Mouse (Mus musculus) MEL-GATA-1-ER (cell line): Measurements from ENCODE around the gene Icam2.
"Not testable (repeated sequence)": the region's sequence is repeated elsewhere in the genome, so short reads cannot be mapped to it uniquely, and the experiment has no call there.

Experiments used
- DNase-seq: peaks from one replicate; pipeline ENCODE4 v3.0.0-alpha.2; 2012; ENCODE audit warnings: low read depth; ENCODE audit errors: extremely low read depth

Icam2 gene

DNA sequence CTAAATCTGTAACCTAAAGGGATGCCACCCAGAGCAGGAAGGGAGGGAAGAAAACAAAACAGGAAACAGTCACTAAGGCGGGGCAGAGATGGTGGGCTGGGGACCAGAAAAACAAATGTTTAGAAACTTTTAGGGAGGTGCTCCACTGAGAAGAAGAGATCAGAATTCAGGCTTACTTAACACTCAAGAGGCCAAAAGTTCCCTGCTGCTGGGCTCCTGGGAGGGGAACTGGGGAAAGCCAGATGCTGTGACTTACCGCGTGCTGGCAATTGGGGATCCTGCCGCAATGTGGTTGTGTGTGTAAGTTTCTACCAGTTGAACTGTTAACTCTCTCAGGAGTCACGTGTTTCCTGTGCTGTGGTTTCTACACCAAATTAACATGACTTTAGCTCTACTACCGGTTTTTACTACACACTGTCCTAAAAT is at the start of gene Icam2:
Icam2 (minus strand) TSS at position 285 of the 426 bp plus-strand sequence.
- peak; percentile 78 for DNase-seq

DNA sequence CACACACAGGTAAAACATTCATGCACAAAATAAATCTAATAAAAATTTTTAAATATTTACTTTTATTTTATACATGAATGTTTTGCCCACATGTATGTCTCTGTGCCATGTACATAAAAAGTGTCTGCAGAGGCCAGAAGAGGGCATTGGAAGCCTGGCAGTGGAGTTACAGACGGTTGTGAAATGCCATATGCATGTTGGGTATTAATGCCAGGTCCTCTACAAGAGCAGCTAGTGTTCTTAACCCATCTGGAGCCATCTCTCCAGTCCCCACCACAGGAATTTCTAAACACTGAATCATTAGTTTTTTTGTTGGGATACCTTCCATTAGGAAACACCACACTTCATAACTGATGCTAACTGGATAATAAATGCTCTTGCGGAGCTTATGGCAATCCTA is 49.7 kb upstream of the Icam2 start:
- DNase-seq: no peak

DNA sequence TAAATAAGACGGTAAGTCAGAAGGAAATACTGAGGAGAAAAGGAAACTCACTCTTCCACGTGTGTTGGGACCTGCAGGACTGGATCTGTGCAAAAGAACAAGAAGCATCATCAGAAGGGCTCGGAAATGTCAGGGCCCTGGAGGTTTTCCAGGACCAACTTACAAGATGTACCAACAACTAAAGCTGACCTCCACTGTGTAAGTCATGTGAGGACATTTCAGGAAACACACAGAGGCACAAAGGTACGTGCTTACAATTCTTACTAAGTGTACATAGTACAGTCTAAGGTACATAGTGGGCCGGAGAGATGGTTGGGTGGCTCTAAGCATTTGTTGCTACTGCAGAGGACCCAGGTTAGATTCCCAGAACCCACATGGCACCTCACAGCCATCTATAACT is 49.2 kb upstream of the Icam2 start:
- no peak for DNase-seq

DNA sequence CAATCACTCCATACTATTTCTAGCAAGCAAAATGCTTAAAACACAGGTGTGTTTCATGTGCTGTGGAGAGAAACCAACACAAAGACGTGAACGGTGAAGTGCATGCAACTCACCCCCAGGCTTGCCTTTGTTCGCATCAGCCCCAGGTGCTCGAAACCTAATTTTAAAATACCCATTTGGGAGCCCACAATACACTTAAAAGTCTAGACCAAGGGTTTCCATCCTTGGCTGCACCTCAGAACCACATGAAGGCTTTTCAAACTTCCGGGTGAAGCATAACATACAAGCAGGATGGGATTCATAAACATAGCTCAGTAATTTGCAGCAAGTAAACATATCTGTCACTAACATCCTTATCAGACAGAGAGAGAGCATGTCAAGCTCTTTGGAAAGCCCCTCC is 42.5 kb upstream of the Icam2 start:
- DNase-seq: no peak

DNA sequence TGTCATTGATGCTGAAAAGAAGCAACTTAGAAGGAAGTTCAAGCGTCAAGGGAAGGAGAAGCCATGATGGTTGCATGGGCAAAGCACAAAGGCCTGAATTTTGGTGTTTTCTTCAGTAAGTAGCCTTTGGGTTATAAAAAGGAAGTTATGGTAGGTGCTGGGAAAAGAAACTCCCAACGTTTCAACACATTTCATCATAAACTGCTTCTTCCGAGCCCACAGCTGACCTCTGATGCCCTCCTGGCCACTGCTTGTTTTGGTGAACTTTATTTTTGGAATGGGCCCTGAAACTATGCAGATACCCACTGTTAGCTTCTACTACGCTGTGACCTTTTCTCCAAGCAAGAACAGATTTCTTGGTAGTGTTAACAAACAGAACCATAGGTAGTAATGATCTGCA is 41.8 kb upstream of the Icam2 start:
- no peak for DNase-seq

DNA sequence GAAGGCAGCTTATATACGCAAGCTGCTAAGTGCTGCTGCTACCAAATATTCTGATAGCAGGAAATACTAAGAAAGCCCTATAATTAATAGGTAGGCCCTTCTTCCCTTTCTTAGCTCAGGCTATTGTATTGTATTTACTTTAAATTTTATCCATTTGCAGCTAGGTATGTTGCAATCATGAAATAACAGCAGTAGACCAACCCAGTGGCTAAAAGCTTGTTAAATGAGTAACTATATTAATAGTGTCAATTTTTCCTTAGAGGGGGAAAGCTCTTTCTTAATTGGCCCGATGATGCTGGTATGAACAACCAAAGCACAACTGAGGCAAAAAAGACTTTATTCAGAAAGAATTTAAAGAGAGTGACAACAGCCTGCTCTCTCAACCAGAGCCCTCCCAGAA is 40.7 kb upstream of the Icam2 start:
- DNase-seq: no peak

DNA sequence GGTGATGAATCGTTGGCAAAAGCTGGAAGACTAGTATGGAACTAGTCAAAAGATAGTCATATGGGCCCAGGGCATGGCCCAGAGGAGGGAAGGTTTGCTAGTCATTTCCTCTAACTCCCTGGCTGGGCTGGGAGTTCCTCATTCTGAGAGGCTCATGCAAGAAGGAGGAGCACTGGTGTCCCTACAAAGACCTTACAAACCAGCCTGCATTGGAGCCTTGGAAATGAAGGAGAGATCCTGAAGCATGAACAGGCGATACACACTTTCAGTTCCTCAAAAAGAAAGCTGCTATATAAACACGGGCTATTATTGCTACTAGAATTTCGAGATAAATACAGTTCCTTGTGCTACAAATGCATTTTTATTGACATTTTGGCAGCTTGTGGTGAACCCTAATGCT is 40.2 kb upstream of the Icam2 start:
- DNase-seq: peak; percentile 78

DNA sequence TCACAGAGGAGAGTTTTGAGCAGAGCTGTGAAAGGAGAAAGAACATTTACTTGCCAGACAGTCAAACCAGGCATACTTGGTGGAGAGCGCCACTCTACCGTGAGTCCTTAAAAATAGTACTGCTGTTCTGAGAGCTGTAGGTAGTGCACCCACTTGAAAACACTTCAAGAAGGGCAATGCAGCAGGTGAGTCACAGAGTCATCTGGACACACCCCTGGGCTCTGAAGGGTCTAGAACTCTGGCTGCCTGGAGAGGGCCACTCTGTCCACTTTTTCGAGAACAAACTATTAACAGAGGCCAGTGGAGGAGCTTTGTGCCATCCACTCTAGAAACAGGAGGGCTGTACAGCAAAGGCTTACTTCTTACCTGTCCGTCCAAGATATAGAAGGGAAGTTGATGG is 38.6 kb upstream of the Icam2 start:
- no peak for DNase-seq

DNA sequence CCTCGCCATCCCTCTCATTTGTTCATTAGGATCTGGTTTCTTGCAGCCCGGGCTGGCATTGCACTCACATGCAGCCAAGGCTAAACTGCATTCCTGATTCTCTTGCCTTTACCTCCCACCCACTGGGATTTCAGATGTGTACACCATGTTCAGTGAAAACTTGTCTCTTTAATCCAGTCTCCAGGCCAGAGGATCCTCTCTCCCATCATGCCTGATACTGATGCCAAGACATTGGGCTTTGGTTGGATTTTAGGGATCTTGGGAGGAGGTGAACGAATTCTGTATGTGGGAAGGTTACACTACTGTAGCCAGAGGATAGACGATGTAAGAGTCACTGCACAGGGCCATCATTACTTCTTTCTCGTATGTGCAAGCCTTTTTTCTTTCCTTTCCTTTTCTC is 37.3 kb upstream of the Icam2 start:
- no peak for DNase-seq

DNA sequence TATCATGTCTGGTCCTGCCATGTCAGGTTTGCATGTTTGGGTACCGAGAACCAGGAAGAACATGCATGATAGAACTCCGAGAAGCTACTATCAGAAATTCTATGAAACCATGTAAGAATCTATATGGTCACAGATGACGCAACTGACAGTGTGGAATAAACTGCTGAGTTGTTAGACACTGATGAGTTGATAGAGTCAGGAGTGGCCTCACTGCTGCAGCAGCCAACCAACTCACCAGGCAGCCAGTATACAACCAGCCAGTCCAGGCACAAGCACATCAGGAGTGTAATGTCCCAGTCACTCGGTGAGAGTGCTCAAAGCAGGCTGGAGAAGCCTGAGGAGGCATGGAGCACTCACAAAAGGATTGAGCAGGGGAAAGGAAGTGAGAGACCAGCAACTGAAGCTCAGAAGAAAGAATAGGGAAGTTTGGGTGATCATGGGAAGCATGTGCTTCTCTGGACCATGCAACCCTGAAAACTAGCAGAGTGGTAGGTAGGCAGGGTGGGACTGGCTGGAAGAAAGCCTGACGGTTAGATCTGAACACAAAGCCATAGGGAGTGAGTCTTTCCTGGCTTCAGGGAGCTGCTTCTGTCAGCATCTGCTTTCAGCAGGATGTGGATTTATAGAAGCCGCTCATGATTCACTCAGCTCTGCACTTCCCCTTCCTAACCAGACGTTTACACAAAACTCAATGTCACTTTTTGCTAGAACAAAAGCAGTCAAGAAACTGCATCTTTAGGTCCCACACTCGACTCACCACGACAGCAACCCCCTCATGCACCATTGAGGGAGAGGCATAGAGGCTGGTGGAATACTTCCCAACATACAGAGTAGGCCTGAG is 31.6 kb upstream of the Icam2 start:
- no peak for DNase-seq

DNA sequence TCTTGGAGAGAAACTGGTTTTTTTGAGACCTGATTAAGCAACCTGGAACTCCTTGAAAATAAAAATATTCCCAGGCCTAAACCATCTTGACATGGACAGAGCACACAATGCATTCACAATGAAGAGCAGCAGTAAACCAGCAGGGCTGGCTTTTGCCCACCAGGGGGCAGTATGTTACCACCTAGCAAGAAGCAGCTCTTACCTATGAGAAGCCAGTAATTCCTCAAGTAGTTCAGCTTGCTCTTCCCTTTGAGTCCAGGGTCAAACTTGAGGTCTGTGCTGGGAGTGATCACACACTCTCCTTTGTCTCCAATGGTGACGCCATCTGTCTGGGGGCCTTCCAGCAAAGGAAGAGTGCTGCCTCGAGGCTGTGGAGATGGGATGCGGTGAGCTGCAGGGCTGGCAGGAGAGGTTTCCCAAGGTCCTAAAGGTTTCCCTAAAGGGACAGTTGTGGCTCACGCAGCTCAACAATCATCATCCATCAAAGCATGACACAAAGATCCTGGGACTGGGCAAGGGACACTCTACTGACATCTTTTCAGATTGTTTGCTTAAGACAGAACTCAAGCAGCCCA is 30.8 kb upstream of the Icam2 start:
- peak; percentile 74 for DNase-seq

DNA sequence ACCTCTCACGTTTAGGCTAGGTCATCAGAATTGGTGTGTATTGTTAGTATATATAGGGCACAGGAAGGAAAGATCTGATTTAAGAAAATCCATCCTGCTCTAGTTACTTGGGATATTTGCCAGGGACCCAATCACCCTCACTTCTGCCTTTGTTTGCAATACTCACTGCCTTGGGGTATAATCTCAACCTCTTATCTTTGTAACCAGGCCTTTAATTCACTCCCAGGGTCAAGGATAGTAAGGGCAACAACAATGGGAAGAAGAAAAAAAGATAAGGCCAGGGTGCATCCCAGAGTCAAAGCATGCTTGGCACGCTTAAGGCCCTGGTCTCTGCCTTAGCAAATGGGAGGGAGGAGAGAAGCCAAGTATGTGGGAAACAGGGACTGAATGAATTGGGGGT is 30.0 kb upstream of the Icam2 start:
- no peak for DNase-seq

DNA sequence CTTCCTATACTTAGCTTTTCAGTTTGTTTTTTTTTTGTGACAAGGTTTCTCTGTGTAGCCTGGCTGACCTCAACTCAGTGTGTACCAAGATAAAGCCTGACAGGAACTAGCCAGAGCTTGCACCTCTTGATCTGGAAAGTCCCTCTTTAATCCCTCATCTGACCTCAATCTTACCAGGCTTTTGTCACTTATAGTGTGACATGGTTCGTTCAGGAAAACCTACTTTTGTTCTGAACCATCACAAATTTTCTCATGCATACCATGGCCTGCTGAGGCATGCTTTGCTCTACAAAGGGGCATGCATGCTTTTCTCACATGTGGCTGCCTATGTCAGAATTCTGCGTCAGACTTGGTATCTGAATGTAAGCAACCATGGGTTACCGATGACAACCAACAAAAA is 28.5 kb upstream of the Icam2 start:
- DNase-seq: no peak

DNA sequence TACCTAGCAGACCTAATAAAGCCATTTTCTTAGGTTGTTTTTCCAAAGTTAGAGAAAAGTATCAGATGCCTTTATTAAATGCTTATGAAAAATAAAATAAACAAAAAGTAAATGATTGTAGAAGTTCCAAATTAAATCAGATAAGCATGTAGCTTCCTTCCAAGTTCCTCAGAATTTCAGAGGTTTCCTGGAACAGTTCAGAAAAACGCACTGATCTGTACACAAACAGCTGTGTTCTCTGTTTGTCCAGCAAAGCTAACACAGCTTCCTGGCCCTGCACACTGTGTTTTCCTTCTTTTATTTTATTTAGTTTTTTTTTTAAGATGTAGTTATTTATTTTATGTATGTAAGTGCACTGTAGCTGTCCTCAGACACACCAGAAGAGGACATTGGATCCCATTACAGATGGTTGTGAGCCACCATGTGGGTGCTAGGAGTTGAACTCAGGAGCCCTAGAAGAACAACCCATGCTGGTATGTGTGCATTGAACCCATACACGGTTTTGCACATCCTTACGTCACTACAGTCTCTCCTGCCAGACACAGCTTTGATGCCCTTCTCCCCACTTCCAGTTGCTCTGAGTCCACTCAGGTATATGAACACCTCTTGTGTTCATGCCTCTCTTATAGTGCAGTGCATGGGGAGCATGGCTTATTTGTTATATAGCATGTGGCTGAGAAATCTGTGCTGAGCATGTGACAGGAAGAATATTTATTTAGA is 24.9 kb upstream of the Icam2 start:
- no peak for DNase-seq

DNA sequence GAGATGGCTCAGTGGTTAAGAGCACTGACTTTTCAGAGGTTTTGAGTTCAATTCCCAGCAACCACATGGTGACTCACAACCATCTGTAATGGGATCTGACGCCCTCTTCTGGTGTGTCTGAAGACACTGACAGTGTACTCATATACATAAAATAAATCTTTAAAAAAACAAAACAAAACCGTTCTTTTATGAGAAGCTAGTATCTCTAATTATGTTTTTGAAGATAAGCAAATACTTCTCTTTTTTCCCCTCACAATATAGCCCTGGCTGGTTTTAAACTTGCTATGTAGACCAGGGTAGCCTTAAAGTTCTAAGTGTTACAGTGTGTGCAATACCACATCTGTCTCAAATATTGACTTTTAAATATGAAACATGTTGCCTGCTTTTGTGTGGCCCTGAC is 23.3 kb upstream of the Icam2 start:
- DNase-seq: no peak

DNA sequence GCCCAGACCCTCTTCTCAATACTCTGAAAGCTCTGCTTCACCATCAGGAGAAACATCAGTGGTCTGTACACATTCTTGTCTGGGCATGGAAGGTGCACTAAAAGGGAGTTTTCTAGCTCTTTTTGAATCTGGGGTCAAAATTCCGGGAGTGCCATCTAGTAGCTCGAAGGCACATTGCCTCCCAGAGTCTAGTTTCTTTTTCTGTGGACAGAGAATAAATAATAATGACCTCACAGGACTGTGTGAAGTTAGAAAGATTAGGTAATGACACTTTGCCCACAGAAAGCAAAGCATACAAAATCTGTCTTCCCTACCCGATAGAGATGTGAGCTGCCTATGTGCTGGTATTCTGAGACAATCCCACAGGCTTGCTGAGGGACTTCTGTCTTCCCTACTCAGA is 22.6 kb upstream of the Icam2 start:
- DNase-seq: no peak

DNA sequence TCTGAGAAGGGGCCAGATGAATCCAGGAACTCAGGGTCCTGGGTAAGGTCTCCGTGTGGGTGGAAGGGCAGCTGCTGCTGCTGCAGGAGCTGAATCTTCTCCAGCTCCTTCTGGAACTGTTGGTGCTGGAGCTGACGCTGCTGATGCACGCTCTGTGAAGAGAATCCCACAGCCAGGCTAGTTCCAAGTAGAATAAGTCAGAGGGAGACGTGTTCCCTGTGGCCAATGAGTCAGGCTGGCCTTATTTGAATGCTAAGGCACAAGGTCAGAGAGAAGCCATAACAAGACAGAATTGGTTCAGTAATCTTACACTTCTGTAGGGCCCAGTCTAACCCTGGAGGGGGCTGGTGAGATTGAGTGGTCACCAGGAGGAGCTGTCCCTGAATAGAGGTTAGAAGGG is 22.1 kb upstream of the Icam2 start:
- no peak for DNase-seq

DNA sequence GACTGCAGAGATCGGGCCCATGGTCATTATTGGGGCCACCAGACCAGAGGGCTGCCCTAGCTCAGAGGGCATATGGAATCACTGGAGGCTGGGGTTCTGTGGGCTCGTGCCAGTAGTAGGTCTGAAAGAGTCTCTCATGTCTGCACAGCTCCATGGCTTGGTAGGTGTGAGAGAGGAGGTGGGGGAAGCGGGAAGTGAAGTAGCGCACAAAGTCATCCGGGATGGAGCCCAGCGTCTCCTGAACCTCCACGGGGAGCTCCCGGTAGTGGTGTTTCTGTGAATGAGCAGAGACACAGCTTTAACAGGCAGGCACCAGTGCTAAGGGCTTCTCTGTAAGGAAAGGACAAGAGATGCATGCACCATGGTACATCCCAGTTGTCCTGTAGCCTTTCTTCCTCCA is 10.6 kb upstream of the Icam2 start:
- no peak for DNase-seq

DNA sequence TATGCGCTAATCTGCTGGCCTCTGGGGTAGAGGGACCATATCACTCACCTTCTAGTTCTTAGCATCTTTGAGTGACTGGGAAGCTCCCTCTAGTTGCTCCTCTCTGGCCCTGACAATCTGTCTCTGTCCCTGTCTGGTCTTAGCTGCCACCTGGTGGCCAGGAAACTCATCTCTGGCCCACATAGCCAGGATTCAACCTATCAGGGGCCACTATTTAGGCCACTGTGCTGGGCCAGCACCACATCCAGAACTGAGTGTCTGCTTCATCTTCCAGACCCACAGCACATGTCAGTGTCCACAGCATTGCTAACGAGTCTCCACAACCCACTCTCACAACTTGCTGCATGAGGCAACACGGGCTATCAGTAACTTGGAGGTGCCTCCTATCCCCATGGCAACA is 9.8 kb upstream of the Icam2 start:
- no peak for DNase-seq

DNA sequence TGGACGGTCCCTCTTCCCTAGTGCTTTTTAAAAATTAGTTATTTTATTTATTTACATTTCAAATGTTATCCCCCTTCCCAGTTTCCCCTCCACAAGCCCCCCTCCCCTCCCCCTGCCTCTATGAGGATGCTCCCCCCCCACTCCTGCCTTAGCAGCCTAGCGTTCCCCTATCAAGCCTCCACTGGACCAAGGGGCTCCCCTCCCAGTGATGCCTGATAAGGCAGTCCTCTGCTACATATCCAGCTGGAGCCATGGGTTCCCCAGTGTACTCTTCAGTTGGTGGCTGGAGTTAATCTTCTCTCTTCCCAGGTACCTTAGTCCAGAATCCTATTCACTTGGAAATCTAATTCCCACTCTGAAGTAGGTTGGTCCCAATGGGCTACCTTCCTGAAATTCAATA is 6.2 kb upstream of the Icam2 start:
- DNase-seq: not testable (repeated sequence)

DNA sequence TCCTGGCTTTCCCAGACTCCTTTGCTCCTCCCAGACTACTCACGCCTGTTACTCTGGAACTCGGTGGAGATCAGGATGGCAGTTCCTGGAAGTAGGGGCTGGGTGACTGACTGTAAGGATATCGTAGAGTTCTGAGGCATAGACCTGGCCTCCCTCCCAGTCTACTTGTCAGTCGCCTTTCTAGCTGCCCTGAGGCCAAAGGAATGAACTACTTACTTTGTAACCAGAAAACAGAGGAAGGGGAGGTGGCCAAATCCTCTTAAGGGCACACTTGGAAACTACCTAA is 5.4 kb upstream of the Icam2 start:
- no peak for DNase-seq

DNA sequence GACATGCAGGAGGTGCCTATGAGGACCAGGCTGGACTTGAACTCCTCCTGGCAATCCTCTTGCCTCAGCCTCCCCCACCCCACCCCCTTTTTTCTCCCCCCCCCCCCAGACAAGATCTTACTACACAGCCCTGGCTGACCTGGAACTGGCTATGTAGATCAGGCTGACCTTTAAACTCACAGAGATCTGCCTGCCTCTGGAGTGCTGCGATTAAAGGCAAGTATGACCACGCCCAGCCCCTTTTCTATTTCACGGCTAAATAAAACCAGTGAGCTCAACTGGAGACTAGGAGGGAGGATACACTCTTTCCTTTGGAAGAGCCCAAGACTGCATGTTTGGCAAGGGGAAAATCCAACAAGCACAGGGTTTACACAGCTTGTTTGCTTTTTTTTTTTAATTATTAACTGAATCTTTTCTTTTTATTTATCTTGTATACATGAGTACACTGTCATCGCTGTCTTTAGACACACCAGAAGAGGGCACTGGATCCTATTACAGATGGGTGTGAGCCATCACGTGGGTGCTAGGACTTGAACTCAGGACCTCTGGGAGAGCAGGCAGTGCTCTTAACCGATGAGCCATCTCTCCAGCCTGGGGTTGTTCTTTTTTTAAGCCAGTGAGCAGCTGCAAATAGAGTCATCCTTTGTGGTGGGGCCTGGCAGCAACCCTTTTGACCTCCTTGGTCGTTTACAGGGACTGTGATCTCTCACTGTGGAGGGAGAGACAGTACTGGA is 4.9 kb upstream of the Icam2 start:
- DNase-seq: no peak
